Mouse (Mus musculus) neural tube, embryonic 11.5 days (tissue): ENCODE measurements around the gene Mvd. TPM values are rescaled to one million over a fixed set of nuclear protein-coding genes. Genes with fewer than 3 reads are reported as not detected.

Experiments
- ATAC-seq: fragments of 200-750 bp; cut with Nextera tagmentation; 2 replicates; pipeline ENCODE4 v1.8.0; 2017; ENCODE audit warnings: moderate number of reproducible peaks, mild to moderate bottlenecking, moderate TSS enrichment, moderate library complexity; ENCODE audit not compliant: insufficient read depth, low FRiP score, low TSS enrichment
- DNase-seq: peaks from one replicate; pipeline ENCODE4 v3.0.0-alpha.2; 2015; ENCODE audit warnings: low spot score
- H3K27ac ChIP-seq: fragments of 300-500 bp; sonication (generic); 2 replicates; pipeline ENCODE4 v1.5.1; 2014; ENCODE audit warnings: low read depth, mild to moderate bottlenecking, low read length
- H3K27me3 ChIP-seq: fragments of 300-500 bp; sonication (generic); 2 replicates; pipeline ENCODE4 v1.6.1; 2014; ENCODE audit warnings: mild to moderate bottlenecking, low read length, mixed read lengths; ENCODE audit not compliant: control insufficient read depth, insufficient read depth
- H3K36me3 ChIP-seq: fragments of 300-500 bp; sonication (generic); 2 replicates; pipeline ENCODE4 v1.6.1; 2014; ENCODE audit warnings: mild to moderate bottlenecking, low read length, moderate library complexity, mixed read lengths; ENCODE audit not compliant: control insufficient read depth, insufficient read depth
- H3K4me1 ChIP-seq: fragments of 300-500 bp; sonication (generic); 2 replicates; pipeline ENCODE4 v1.6.1; 2014; ENCODE audit warnings: low read length, mixed read lengths; ENCODE audit not compliant: control insufficient read depth, insufficient read depth
- H3K4me2 ChIP-seq: fragments of 300-500 bp; sonication (generic); 2 replicates; pipeline ENCODE4 v1.6.1; 2014; ENCODE audit warnings: low read depth, mild to moderate bottlenecking, moderate library complexity
- H3K4me3 ChIP-seq: fragments of 300-500 bp; sonication (generic); 2 replicates; pipeline ENCODE4 v1.5.1; 2014; ENCODE audit warnings: low read depth, low read length
- H3K9ac ChIP-seq: fragments of 300-500 bp; sonication (generic); 2 replicates; pipeline ENCODE4 v1.6.1; 2014; ENCODE audit warnings: mild to moderate bottlenecking, low read length
- H3K9me3 ChIP-seq: fragments of 300-500 bp; sonication (generic); 2 replicates; pipeline ENCODE4 v1.6.1; 2016; ENCODE audit warnings: low read length; ENCODE audit not compliant: control insufficient read depth
- WGBS: fragments of 180-500 bp; shearing (Covaris S2); extraction: QIAGEN DNeasy Blood & Tissue Kit; methylation state at CpG from one replicate; pipeline ENCODE4 v1.1.7; 2014; 5-methylcytosine and 5-hydroxymethylcytosine counted together
- polyA plus RNA-seq: library from polyadenylated mRNA; unstranded; fragments of >200 nt; fragmentation: Nextera tagmentation; extraction: Ambion mirVana; gene quantifications from 2 replicates; pipeline ENCODE4 v1.2.1, GENCODE M21; 2014

Gene Mvd
- polyA plus RNA-seq, 1 experiment from 2014 or later, result 58.5 TPM

GRCm38 (mm10) chr8:122470691-122471090, 27.5 kb upstream of the Mvd start:
- Histone ChIP-seq H3K27ac (no peak overlapping the region), H3K36me3 (peaks cover 2% of the 10 kb centered on the region), H3K9ac (no peak overlapping the region), H3K9me3 (no peaks in the 10 kb centered on the region), H3K4me1 (peaks cover 7% of the 10 kb centered on the region; the same call in 1 of the 2 replicates), H3K4me3 (no peak overlapping the region), H3K27me3 (no peaks in the 10 kb centered on the region), H3K4me2 (no peak overlapping the region)
- ATAC-seq, result no peak
- no peak for DNase-seq
- 76% methylated on average over 5 of the region's 5 CpGs for WGBS

GRCm38 (mm10) chr8:122469965-122470364, 26.7 kb upstream of the Mvd start:
- no peak overlapping the region for H3K4me3 ChIP-seq
- no peaks in the 10 kb centered on the region for H3K27me3 ChIP-seq
- DNase-seq (no peak), ATAC-seq (no peak)
- no peak overlapping the region for H3K9ac ChIP-seq
- H3K27ac ChIP-seq, result no peak overlapping the region
- 87% methylated on average over 10 of the region's 10 CpGs for WGBS
- H3K9me3 ChIP-seq, result no peaks in the 10 kb centered on the region
- H3K4me2 ChIP-seq, result no peak overlapping the region
- H3K4me1 ChIP-seq, result peaks cover 3% of the 10 kb centered on the region; the same call in 1 of the 2 replicates
- peaks cover 2% of the 10 kb centered on the region for H3K36me3 ChIP-seq

- H3K4me1 ChIP-seq, result no peaks in the 10 kb centered on the region
- no peak overlapping the region for H3K9ac ChIP-seq
- no peaks in the 10 kb centered on the region for H3K9me3 ChIP-seq
- peaks cover 2% of the 10 kb centered on the region for H3K36me3 ChIP-seq
- no peak overlapping the region for H3K4me2 ChIP-seq
- 84% methylated on average over 6 of the region's 6 CpGs for WGBS
- DNase-seq, result no peak
- no peak overlapping the region for H3K27ac ChIP-seq
- ATAC-seq, result no peak
- no peak overlapping the region for H3K4me3 ChIP-seq
- no peaks in the 10 kb centered on the region for H3K27me3 ChIP-seq
These were observed 26.2 kb upstream of the Mvd start for GRCm38 (mm10) chr8:122469407-122469806.

GRCm38 (mm10) chr8:122467816-122468215, 24.6 kb upstream of the Mvd start:
- no peak for ATAC-seq
- no peaks in the 10 kb centered on the region for H3K4me1 ChIP-seq
- H3K27ac ChIP-seq, result no peak overlapping the region
- no peak overlapping the region for H3K4me3 ChIP-seq
- WGBS, result 92% methylated on average over 13 of the region's 13 CpGs
- H3K9me3 ChIP-seq, result no peaks in the 10 kb centered on the region
- DNase-seq, result no peak
- H3K27me3 ChIP-seq, result no peaks in the 10 kb centered on the region
- no peak overlapping the region for H3K4me2 ChIP-seq
- H3K9ac ChIP-seq, result no peak overlapping the region
- peaks cover 2% of the 10 kb centered on the region for H3K36me3 ChIP-seq

- H3K9ac ChIP-seq, result no peak overlapping the region
- H3K27me3 ChIP-seq, result peaks cover 18% of the 10 kb centered on the region
- no peak overlapping the region for H3K4me3 ChIP-seq
- DNase-seq (no peak), ATAC-seq (no peak)
- H3K9me3 ChIP-seq, result no peaks in the 10 kb centered on the region
- H3K4me2 ChIP-seq, result no peak overlapping the region
- H3K36me3 ChIP-seq, result peaks cover 2% of the 10 kb centered on the region
- WGBS, result 75% methylated on average over 7 of the region's 7 CpGs
- no peak overlapping the region for H3K27ac ChIP-seq
- H3K4me1 ChIP-seq, result peaks cover 12% of the 10 kb centered on the region; the same call in 1 of the 2 replicates
These were observed 21.8 kb upstream of the Mvd start for GRCm38 (mm10) chr8:122464985-122465384.

GRCm38 (mm10) chr8:122463651-122464640, 20.7 kb upstream of the Mvd start:
- 70% methylated on average over 12 of the region's 12 CpGs for WGBS

GRCm38 (mm10) chr8:122462510-122462909, 19.3 kb upstream of the Mvd start:
- Histone ChIP-seq H3K27ac (no peak overlapping the region), H3K27me3 (peaks cover 32% of the 10 kb centered on the region), H3K9ac (no peak overlapping the region), H3K4me2 (no peak overlapping the region), H3K36me3 (peaks cover 2% of the 10 kb centered on the region), H3K4me1 (peaks cover 12% of the 10 kb centered on the region; the same call in 1 of the 2 replicates), H3K4me3 (no peak overlapping the region), H3K9me3 (no peaks in the 10 kb centered on the region)
- WGBS, result 72% methylated on average over 8 of the region's 8 CpGs
- ATAC-seq (no peak), DNase-seq (no peak)

More at GRCm38 (mm10) chr8:122463651-122464640, 20.7 kb upstream of the Mvd start:
- Histone ChIP-seq H3K36me3 (peaks cover 2% of the 10 kb centered on the region), H3K9me3 (no peaks in the 10 kb centered on the region), H3K4me2 (no peak overlapping the region), H3K27me3 (peaks cover 26% of the 10 kb centered on the region), H3K9ac (no peak overlapping the region), H3K4me1 (peaks cover 12% of the 10 kb centered on the region; the same call in 1 of the 2 replicates), H3K27ac (no peak overlapping the region), H3K4me3 (no peak overlapping the region)
- no peak for ATAC-seq
- DNase-seq, result no peak

- Histone ChIP-seq H3K9me3 (no peaks in the 10 kb centered on the region), H3K4me2 (no peak overlapping the region), H3K27ac (no peak overlapping the region), H3K4me1 (peaks cover 12% of the 10 kb centered on the region; the same call in 1 of the 2 replicates), H3K4me3 (no peak overlapping the region), H3K36me3 (no peaks in the 10 kb centered on the region), H3K27me3 (peaks cover 32% of the 10 kb centered on the region), H3K9ac (no peak overlapping the region)
- 62% methylated on average over 11 of the region's 11 CpGs for WGBS
- DNase-seq (no peak), ATAC-seq (no peak)
These were observed 18.4 kb upstream of the Mvd start for GRCm38 (mm10) chr8:122461473-122462148.
